Mouse (Mus musculus): ENCODE measurements around the gene Olfr1323. TPM values are rescaled to one million over a fixed set of nuclear protein-coding genes. Genes with fewer than 3 reads are reported as not detected.

Olfr1323 gene
- polyA plus RNA-seq (2015; fragmentation: Nextera tagmentation; extraction: Ambion mirVana): not detected in 2 replicates

DNA sequence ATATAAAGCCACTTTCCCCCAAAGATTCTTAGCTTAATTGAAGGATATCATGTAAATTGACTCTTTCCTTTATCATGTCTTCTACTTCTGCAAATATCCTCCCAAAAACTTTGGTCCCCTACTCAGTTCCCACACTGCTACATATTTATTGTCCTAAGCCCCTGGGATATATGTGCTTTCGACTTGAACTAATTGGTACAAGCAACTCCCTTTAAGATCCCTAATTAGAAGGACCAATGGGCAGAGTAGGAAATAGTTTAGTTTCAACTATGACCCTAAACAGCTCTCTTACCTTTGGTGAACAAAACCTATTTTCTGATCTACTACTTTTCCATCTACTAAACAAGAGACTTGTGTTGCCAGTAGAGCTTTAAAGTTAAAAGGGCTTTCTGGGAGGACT, at the start of gene Olfr1323:
Gene Olfr1323, minus strand, starts transcription at position 101 of the 400 bp plus-strand sequence.
- 69% methylated on average over 1 of the region's 1 CpGs for WGBS

DNA sequence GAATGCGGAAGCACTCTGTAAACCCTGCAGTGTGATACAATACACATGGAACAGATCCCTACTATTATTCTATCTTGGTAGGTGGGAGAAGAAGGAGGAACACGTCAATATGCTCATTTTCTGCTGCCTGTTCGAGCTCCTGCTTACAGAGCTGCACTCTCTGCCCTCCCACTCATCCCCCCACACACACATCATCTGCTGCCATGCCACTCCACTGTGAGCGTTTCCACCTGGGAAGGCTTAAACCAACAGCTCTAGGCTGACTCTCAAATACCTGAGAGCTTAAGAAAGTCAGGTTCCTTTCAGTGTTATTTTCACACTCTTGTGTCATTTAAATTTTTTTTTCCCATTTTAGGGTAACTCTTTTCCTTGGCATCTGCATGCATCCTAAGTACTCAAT, 6.9 kb downstream of the Olfr1323 start:
- Histone ChIP-seq H3K36me3 (no peaks in the 10 kb centered on the region), H3K27me3 (no peaks in the 10 kb centered on the region), H3K27ac (no peak overlapping the region), H3K9me3 (replicated peaks) (no peaks in the 10 kb centered on the region), H3K4me3 (no peak overlapping the region), H3K4me2 (no peak overlapping the region), H3K4me1 (replicated peaks) (no peaks in the 10 kb centered on the region), H3K9ac (no peak overlapping the region)
- 45% methylated on average over 4 of the region's 4 CpGs for WGBS
- ATAC-seq (replicated peaks; ENCODE audit: insufficient number of reproducible peaks, insufficient read depth, low FRiP score, low read depth): no peak

More for the DNA sequence above, at the start of gene Olfr1323:
- no peak within 1 kb of the TSS for H3K27ac ChIP-seq
- no peaks in the 10 kb centered on the region for H3K36me3 ChIP-seq
- H3K9me3 ChIP-seq (replicated peaks): no peaks in the 10 kb centered on the region
- no peak within 1 kb of the TSS for H3K4me3 ChIP-seq
- no peaks in the 10 kb centered on the region for H3K4me1 ChIP-seq (replicated peaks)
- no peaks in the 10 kb centered on the region for H3K27me3 ChIP-seq
- H3K9ac ChIP-seq: no peak within 1 kb of the TSS
- no peak within 1 kb of the TSS for H3K4me2 ChIP-seq
- ATAC-seq (replicated peaks; ENCODE audit: insufficient number of reproducible peaks, insufficient read depth, low FRiP score, low read depth): no peak

Other genes with a start within 250 kb of the Olfr1323 start
- gene Igsf1, start 221.6 kb downstream of the Olfr1323 start, polyA plus RNA-seq (2015; fragmentation: Nextera tagmentation; extraction: Ambion mirVana): 4.1 TPM in 2 replicates
- not detected in 2 replicates for gene Olfr1322, start 127.9 kb downstream of the Olfr1323 start, polyA plus RNA-seq (2015; fragmentation: Nextera tagmentation; extraction: Ambion mirVana)